Comparison of ENCODE assay signal across 12 mouse cellular contexts in genomic region chr2:43907496-43907895, GRCm38 (mm10).
DNase-seq lines count a peak whose midpoint lies in the region.
"Had no signal": no experiment of that assay in that cellular context is flagged by ENCODE, and none has a peak within 500 bp of the region (broad histone marks: within the 10 kb centered on the region; RNA-seq: fewer than 3 reads in every experiment).

No protein-coding gene starts in this region.

- peak; percentile 89 for DNase-seq in gastrocnemius, adult 18-20 months (ENCODE audit: low spot score)
- DNase-seq in gastrocnemius, postnatal 10 days: no peak
- DNase-seq in testis, postnatal 14 days (ENCODE audit: low spot score): peak; percentile 80
- no peak for DNase-seq in testis, postnatal 10 days (ENCODE audit: low spot score)
- peak; percentile 28 for DNase-seq in fat pad, adult 2 months (ENCODE audit: extremely low read depth, low read depth, low spot score)
- peak; percentile 40 for DNase-seq in lung, postnatal 14 days
- DNase-seq in left cerebral cortex, postnatal 4 days: no peak
- DNase-seq in kidney, postnatal 25 days: no peak
- DNase-seq: cerebellum, postnatal 25 days; kidney, adult 18-20 months; right cerebral cortex, postnatal 14 days; thymus, postnatal 4 days had no signal

- intact Hi-C loops in left cerebral cortex, postnatal 4 days (cut with DNase I): no loop called here

Comparison
In these comparisons a context has a peak if more than half of its experiments do, and no peak if none do; other contexts are left out.
1. DNase-seq: peak in gastrocnemius, adult 18-20 months (single experiment), testis, postnatal 14 days (single experiment), fat pad, adult 2 months (single experiment) and lung, postnatal 14 days (single experiment); none in gastrocnemius, postnatal 10 days (single experiment), testis, postnatal 10 days (single experiment), left cerebral cortex, postnatal 4 days (single experiment) and kidney, postnatal 25 days (0 of 2).